Mouse (Mus musculus) forebrain, embryonic 15.5 days (tissue): ENCODE data around the gene Mrpl43. TPM values are rescaled to one million over a fixed set of nuclear protein-coding genes. Genes with fewer than 3 reads are reported as not detected.

Experiments
- ATAC-seq: fragments of 200-750 bp; cut with Nextera tagmentation; replicated peaks from 2 replicates; pipeline ENCODE4 v1.8.0; 2017; ENCODE audit warnings: mild to moderate bottlenecking, moderate TSS enrichment, moderate library complexity
- H3K27ac ChIP-seq: fragments of 300-500 bp; sonication (generic); replicated peaks from 2 replicates; pipeline ENCODE4 v1.5.1; 2015; ENCODE audit warnings: mild to moderate bottlenecking, inconsistent platforms
- H3K27me3 ChIP-seq: fragments of 300-500 bp; sonication (generic); 2 replicates; pipeline ENCODE4 v1.6.1; 2015; ENCODE audit warnings: inconsistent platforms
- H3K36me3 ChIP-seq: fragments of 300-500 bp; sonication (generic); 2 replicates; pipeline ENCODE4 v1.6.1; 2015; ENCODE audit warnings: mild to moderate bottlenecking, inconsistent platforms
- H3K4me1 ChIP-seq: fragments of 300-500 bp; sonication (generic); 2 replicates; pipeline ENCODE4 v1.6.1; 2015; ENCODE audit warnings: inconsistent platforms
- H3K4me2 ChIP-seq: fragments of 300-500 bp; sonication (generic); replicated peaks from 2 replicates; pipeline ENCODE4 v1.6.1; 2015; ENCODE audit warnings: mild to moderate bottlenecking, inconsistent platforms
- H3K4me3 ChIP-seq: fragments of 300-500 bp; sonication (generic); 2 replicates; pipeline ENCODE4 v1.5.1; 2015; ENCODE audit warnings: mild to moderate bottlenecking, inconsistent platforms
- H3K9ac ChIP-seq: fragments of 300-500 bp; sonication (generic); replicated peaks from 2 replicates; pipeline ENCODE4 v1.6.1; 2015; ENCODE audit warnings: mild to moderate bottlenecking, inconsistent platforms
- H3K9me3 ChIP-seq: fragments of 300-500 bp; sonication (generic); 2 replicates; pipeline ENCODE4 v1.6.1; 2016; ENCODE audit warnings: inconsistent platforms
- WGBS: fragments of 180-500 bp; shearing (Covaris S2); methylation state at CpG from one replicate; pipeline ENCODE4 v1.1.7; 2015; ENCODE audit warnings: mixed read lengths; 5-methylcytosine and 5-hydroxymethylcytosine counted together
- polyA plus RNA-seq: library from polyadenylated mRNA; unstranded; fragments of >200 nt; fragmentation: Nextera tagmentation; extraction: Ambion mirVana; gene quantifications from 2 replicates; pipeline ENCODE4 v1.2.1, GENCODE M21; 2015

Mrpl43 gene
- 83.9 and 87.1 TPM in 2 replicates for polyA plus RNA-seq

- H3K36me3 ChIP-seq: peaks cover 48% of the 10 kb centered on the region
- H3K27ac ChIP-seq: peak within 1 kb of the TSS; percentile 70
Observed at GRCm38 (mm10) chr19:45005957-45006712, at the start of gene Mrpl43. TSS of gene Mrpl43 (minus strand) at chr19:45006442.

GRCm38 (mm10) chr19:45054892-45055690 lies 48.8 kb upstream of the Mrpl43 start:
- WGBS: 87% methylated on average over 6 of the region's 6 CpGs
- no peak overlapping the region for H3K9ac ChIP-seq
- peaks cover 33% of the 10 kb centered on the region for H3K4me1 ChIP-seq
- no peak overlapping the region for H3K4me2 ChIP-seq
- peaks cover 36% of the 10 kb centered on the region for H3K36me3 ChIP-seq
- ATAC-seq: no peak
- no peak overlapping the region for H3K4me3 ChIP-seq
- H3K27me3 ChIP-seq: no peaks in the 10 kb centered on the region
- H3K27ac ChIP-seq: no peak overlapping the region
- H3K9me3 ChIP-seq: no peaks in the 10 kb centered on the region

More at GRCm38 (mm10) chr19:45005957-45006712, at the start of gene Mrpl43:
- no peaks in the 10 kb centered on the region for H3K27me3 ChIP-seq
- H3K9ac ChIP-seq: peak within 1 kb of the TSS; percentile 80
- ATAC-seq: peak; percentile 94
- H3K4me3 ChIP-seq: peak within 1 kb of the TSS; percentile 89
- peaks cover 35% of the 10 kb centered on the region for H3K4me1 ChIP-seq
- H3K4me2 ChIP-seq: peak within 1 kb of the TSS; percentile 89
- no peaks in the 10 kb centered on the region for H3K9me3 ChIP-seq
- WGBS: under 1% methylated on average over 82 of the region's 82 CpGs

DNA sequence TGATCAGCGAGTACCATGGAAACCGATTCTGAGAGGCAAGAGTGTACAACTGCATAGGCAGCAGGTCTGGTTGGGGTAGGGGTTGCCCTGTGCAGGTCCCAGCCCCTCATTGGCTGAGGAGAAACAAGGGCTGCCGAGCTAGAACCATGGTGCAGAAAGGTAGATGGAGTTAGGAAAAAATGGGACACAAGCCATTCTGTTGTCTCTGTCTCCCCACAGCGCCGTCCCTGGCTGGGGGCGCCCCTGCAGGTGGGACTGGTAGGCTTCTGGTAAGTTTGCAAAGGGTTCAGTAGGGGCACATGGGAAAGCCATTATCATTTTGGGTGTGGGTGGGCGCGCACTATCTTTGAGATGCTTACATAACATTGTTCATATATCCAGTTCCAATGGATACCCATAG lies 47.2 kb upstream of the Mrpl43 start:
- WGBS: 89% methylated on average over 8 of the region's 8 CpGs

DNA sequence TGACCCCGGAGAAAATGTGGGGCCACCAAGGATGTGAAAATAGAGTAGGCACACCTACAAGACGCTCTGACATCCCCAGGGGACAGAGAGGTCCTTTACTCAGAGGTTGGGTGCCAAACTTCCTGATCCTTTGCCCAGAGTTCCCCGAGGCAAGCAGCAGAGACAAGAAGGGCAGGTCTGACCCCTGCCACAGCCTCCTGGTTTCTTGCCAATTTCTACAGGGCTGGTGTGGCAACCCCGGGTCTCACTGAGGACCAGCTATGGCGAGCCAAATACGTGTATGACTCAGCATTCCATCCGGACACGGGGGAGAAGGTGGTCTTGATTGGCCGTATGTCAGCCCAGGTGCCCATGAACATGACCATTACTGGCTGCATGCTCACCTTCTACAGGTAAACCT lies 43.3 kb upstream of the Mrpl43 start:
- 81% methylated on average over 9 of the region's 9 CpGs for WGBS
- Histone ChIP-seq H3K4me3 (no peak overlapping the region), H3K27me3 (peaks cover 8% of the 10 kb centered on the region; the same call in 1 of the 2 replicates), H3K9ac (no peak overlapping the region), H3K4me2 (peak overlapping the region; percentile 64; the same call in 1 of the 2 replicates), H3K36me3 (peaks cover 33% of the 10 kb centered on the region), H3K9me3 (no peaks in the 10 kb centered on the region), H3K4me1 (peaks cover 42% of the 10 kb centered on the region), H3K27ac (no peak overlapping the region)
- ATAC-seq: no peak

More for the DNA sequence above, 47.2 kb upstream of the Mrpl43 start:
- no peaks in the 10 kb centered on the region for H3K9me3 ChIP-seq
- H3K4me1 ChIP-seq: peaks cover 42% of the 10 kb centered on the region
- H3K4me2 ChIP-seq: no peak overlapping the region
- H3K27ac ChIP-seq: no peak overlapping the region
- peaks cover 41% of the 10 kb centered on the region for H3K36me3 ChIP-seq
- no peaks in the 10 kb centered on the region for H3K27me3 ChIP-seq
- ATAC-seq: no peak
- H3K9ac ChIP-seq: no peak overlapping the region
- H3K4me3 ChIP-seq: no peak overlapping the region

DNA sequence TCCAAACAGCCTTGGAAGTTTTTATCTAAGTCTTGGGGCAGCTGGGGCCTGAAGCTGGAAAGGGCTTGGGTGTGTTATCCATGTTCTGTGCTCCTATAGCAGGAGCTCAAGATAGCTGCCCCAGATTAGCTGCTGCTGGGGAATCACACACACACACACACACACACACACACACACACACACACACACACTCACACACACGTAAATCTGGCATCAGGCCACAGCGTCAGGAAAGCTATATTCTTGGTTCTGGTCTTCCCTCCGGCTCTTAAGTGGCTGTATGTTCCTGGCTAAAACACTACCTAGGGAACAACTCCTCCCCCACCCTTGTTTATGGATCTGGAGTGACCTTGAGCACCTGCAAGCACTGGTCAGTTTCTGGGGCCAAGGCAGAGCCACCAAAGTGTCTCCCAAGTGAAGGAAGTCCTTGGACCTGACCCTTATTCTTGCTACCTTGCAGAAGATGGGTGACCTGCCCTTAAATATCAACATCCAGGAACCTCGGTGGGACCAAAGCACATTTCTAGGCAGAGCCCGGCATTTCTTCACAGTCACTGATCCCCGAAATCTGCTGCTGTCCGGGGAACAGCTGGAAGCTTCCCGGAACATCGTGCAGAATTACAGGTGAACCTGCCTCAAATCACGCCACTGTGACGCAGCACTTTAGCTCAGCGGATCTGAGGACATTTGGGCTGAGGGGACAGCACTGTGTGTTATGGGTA lies 42.6 kb upstream of the Mrpl43 start:
- no peaks in the 10 kb centered on the region for H3K9me3 ChIP-seq
- 78% methylated on average over 12 of the region's 12 CpGs for WGBS
- H3K27me3 ChIP-seq: peaks cover 8% of the 10 kb centered on the region; the same call in 1 of the 2 replicates
- peaks cover 28% of the 10 kb centered on the region for H3K36me3 ChIP-seq
- ATAC-seq: no peak
- H3K9ac ChIP-seq: peak overlapping the region; percentile 67
- peaks cover 42% of the 10 kb centered on the region for H3K4me1 ChIP-seq
- H3K4me2 ChIP-seq: peak overlapping the region; percentile 64
- peak overlapping the region; percentile 97 for H3K27ac ChIP-seq
- peak overlapping the region; percentile 59 for H3K4me3 ChIP-seq

DNA sequence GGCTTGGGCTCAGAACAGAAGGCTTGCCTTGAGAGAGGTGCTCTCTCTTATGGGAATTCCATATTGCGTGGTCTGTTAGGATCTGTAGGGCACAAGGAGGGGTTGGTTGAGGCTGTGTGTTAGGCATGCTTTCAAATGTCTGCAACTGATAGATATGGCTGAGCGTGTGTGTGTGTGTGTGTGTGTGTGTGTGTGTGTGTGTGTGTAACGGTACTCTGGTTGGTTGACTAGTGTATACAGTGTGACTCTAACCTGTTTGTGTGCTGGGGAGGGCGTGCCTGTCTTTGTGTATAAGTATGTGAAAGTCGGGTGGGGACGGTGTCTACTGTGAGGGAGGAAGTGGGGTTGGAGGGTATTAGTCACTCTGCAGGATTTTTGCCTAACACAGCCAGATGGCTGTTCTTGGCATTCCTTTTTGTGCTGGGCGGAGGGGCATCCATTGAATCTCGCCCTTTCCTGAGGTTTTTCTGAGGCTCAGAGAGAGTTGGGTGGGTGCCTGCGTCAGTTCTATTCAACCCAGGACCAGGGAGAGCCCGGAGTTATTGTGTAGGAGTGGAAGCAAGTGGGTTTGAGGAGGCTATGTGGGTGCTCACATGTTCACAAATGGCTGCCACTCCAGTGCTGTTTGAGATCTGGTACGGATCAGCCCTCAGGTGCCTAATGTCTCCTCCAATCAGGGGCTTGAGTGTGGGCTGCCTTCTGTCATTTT lies 41.8 kb upstream of the Mrpl43 start:
- peak overlapping the region; percentile 97 for H3K27ac ChIP-seq
- H3K9me3 ChIP-seq: no peaks in the 10 kb centered on the region
- peak overlapping the region; percentile 67 for H3K9ac ChIP-seq
- 16% methylated on average over 11 of the region's 11 CpGs for WGBS
- H3K4me3 ChIP-seq: peak overlapping the region; percentile 59
- peak overlapping the region; percentile 64 for H3K4me2 ChIP-seq
- H3K27me3 ChIP-seq: peaks cover 8% of the 10 kb centered on the region; the same call in 1 of the 2 replicates
- peaks cover 21% of the 10 kb centered on the region for H3K36me3 ChIP-seq
- ATAC-seq: peak; percentile 38
- H3K4me1 ChIP-seq: peaks cover 42% of the 10 kb centered on the region

DNA sequence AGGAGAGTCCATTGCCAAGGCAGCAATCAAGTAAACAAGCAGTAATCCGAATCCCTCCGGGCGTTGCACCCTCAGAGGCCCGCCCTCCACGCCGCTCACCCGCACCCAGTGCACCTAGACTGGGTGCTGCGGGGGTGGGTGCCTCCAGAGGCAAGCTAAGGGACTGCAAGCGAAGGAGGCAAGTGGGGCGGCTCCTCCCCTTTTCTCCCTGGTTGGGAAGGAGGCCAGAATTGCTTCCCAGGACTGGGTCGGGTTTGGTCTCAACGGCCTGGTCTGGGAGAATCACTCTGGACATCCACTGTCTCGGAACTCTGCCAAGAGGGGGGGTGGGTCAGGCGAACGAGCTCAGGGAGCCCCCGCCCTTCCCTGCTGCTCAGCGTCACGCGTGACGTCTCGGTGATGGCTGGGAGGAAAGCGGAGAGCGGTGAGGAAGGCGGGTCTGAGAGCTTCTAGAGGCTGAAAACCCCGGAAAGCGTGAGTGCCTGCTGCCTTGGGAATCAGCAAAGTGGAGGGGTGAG lies 41.2 kb upstream of the Mrpl43 start, which contains the start of gene Sfxn3:
TSS of gene Sfxn3 (plus strand) at position 87 of the 518 bp plus-strand sequence.
- H3K4me1 ChIP-seq: peaks cover 42% of the 10 kb centered on the region
- peak within 1 kb of the TSS; percentile 64 for H3K4me2 ChIP-seq
- 1% methylated on average over 26 of the region's 26 CpGs for WGBS
- peak within 1 kb of the TSS; percentile 67 for H3K9ac ChIP-seq
- peak within 1 kb of the TSS; percentile 59 for H3K4me3 ChIP-seq
- no peaks in the 10 kb centered on the region for H3K9me3 ChIP-seq
- H3K27ac ChIP-seq: peak within 1 kb of the TSS; percentile 97
- H3K27me3 ChIP-seq: peaks cover 8% of the 10 kb centered on the region; the same call in 1 of the 2 replicates
- H3K36me3 ChIP-seq: peaks cover 15% of the 10 kb centered on the region
- ATAC-seq: peak; percentile 85

GRCm38 (mm10) chr19:45046523-45047321 lies 40.5 kb upstream of the Mrpl43 start:
- H3K9me3 ChIP-seq: no peaks in the 10 kb centered on the region
- 1% methylated on average over 34 of the region's 34 CpGs for WGBS
- H3K4me1 ChIP-seq: peaks cover 42% of the 10 kb centered on the region
- peak; percentile 69 for ATAC-seq
- H3K27me3 ChIP-seq: peaks cover 8% of the 10 kb centered on the region; the same call in 1 of the 2 replicates
- peak overlapping the region; percentile 67 for H3K9ac ChIP-seq
- H3K36me3 ChIP-seq: peaks cover 11% of the 10 kb centered on the region
- H3K27ac ChIP-seq: peak overlapping the region; percentile 97
- H3K4me3 ChIP-seq: peak overlapping the region; percentile 59
- H3K4me2 ChIP-seq: peak overlapping the region; percentile 64

GRCm38 (mm10) chr19:45045651-45046050 lies 39.4 kb upstream of the Mrpl43 start, which contains the start of gene Pdzd7:
TSS of gene Pdzd7 (minus strand) at chr19:45045717.
- Histone ChIP-seq H3K9me3 (no peaks in the 10 kb centered on the region), H3K4me2 (peak within 1 kb of the TSS; percentile 64), H3K9ac (peak within 1 kb of the TSS; percentile 67), H3K4me1 (peaks cover 37% of the 10 kb centered on the region), H3K4me3 (peak within 1 kb of the TSS; percentile 59), H3K36me3 (peaks cover 5% of the 10 kb centered on the region), H3K27ac (peak within 1 kb of the TSS; percentile 97; the same call in 1 of the 2 replicates), H3K27me3 (peaks cover 8% of the 10 kb centered on the region)
- 79% methylated on average over 5 of the region's 5 CpGs for WGBS
- ATAC-seq: no peak

DNA sequence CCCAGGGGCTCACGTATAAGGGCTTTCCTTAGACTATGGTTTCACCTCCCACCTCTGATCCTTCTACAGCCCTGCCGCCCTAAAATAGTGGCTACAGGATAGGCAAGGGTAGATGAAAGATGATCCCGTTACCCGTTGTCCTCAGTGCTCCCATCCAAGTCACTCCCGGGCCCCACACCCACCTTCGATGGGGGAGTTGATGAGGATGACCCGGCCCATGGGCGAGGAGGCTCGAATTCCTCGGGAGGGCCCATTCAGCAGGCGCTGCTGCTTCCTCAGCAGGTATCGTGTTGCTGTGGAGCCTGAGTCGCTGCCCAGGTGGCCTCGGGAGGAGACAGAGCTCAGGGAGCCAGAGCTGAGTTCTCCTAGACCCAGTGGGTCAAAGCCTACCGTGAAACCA lies 39.0 kb upstream of the Mrpl43 start:
- Histone ChIP-seq H3K4me1 (peaks cover 34% of the 10 kb centered on the region), H3K9me3 (no peaks in the 10 kb centered on the region), H3K9ac (no peak overlapping the region), H3K4me3 (no peak overlapping the region), H3K27me3 (peaks cover 8% of the 10 kb centered on the region), H3K36me3 (peaks cover 5% of the 10 kb centered on the region; the same call in 1 of the 2 replicates), H3K27ac (no peak overlapping the region), H3K4me2 (no peak overlapping the region)
- WGBS: 56% methylated on average over 15 of the region's 15 CpGs
- no peak for ATAC-seq
